Mouse (Mus musculus) left cerebral cortex, adult 18-20 months (tissue): ENCODE data around the gene Selenop. TPM values are rescaled to one million over a fixed set of nuclear protein-coding genes. Genes with fewer than 3 reads are reported as not detected.

Experiments used
- DNase-seq, 2 experiments: peaks; one replicate each; pipeline ENCODE4 v3.0.0; 2021 to 2022; ENCODE audit warnings: low spot score in 2 of 2, mixed read lengths in 1 of 2
- total RNA-seq, 2 experiments: library from RNA; stranded (reverse); gene quantifications; 2 replicates each; pipeline ENCODE4 v1.2.3; 2021

Gene Selenop
- total RNA-seq, 2 experiments from 2014 or later = 241 to 307 TPM

- DNase-seq = no peak
Measured at GRCm38 (mm10) chr15:3269996-3270645, 1.8 kb downstream of the Selenop start.

DNA sequence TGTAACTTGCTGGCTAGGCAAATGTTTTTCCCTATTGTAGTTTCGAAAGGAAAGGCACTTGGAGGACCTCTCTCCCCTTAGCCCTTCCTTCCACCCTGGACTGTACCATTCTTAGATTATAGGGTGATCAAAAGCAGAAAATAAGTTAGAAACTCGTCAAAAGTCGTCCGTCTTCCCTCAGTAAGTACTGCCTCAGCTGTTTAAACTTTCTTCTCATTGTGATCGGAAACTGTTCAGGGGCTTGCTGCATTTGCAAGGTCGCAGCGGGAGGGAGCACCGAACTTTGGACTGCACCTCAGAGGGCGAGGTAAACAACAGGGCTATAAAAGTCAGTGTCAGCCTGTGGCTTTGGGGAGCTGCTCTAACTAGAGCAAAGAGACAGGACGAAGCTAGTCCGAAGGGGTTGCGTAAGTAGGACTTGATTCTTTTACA is 2.3 kb downstream of the Selenop start:
- DNase-seq = peak; percentile 18 to 34

DNA sequence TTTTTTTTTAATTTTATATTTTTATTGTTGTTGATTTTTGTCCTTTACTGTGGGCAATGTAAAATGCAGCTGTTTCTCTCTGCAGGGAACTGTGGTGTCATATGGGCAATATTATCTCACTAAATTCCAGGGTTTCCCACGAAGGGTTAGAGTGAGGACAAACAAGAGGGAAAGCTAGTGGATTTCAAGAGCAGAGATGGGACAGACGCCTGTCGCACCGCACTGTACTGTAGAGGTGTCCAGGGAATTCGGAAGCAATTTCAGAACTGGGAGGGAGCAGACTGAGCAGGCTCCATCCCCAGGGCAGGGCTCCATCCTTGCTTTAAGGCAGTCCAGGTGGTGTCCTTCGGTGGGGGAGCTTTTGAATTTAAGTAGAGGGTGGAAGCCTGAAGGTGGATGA is 2.9 kb downstream of the Selenop start:
- no peak for DNase-seq

GRCm38 (mm10) chr15:3273191-3273590 is 4.8 kb downstream of the Selenop start:
- no peak for DNase-seq

DNA sequence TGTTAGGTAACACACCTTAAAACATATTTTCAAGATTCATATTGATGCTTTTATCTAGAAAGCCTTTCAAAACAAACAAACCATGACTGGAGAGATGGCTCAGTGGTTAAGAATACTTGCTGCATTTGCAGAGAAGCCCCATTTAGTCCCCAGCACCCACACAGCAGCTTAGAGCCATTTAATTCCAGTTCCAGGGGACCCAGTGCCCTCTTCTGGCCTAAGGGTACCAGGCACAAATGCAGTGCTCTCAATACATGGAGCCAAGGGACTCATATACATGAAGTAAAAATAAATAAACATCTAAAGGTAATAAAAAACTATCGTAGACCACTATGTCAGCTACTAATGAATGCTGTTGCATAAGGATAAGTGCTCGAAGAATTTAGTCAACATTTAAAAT is 9.0 kb downstream of the Selenop start:
- DNase-seq = no peak

DNA sequence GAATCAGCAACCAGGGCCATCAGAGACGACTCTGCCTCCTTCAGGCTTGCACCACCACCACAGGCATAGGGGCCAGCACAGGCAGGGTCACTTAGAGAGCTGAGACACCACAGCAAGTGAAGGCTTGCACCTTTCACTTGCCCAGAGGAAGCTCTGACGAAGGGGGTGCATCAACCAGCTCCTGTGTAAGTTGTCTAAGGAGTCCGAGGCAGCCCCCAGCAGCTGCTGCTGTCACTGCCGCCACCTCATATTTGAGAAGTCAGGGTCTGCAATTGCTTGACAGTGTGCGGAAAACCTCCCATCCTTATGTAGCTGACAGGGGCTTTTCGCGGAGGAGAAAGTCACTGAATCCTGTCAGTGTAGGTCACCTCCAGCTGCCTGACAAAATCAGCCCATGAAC is 10.9 kb downstream of the Selenop start:
- no peak for DNase-seq

GRCm38 (mm10) chr15:3281216-3281615 is 12.9 kb downstream of the Selenop start:
- DNase-seq = no peak

DNA sequence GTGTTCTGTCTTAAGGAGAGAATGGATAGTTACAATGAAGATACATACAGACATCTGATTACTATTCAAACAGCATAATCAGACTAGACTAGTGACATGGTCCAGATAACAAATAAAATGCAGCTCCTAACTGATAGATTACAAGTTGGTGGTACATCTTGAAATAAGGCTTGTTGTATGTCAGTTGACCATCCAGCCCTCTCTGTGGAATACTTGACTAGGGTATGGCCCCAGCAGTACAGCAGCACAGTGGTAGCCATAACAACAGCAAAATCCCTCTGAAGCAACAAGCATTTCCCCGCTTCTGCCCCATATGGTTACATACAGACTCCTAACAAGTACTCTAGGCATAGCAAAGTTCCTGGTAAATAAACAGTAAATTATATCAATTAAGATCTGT is 13.4 kb downstream of the Selenop start:
- no peak for DNase-seq

GRCm38 (mm10) chr15:3286032-3286431 is 17.7 kb downstream of the Selenop start:
- no peak for DNase-seq

DNA sequence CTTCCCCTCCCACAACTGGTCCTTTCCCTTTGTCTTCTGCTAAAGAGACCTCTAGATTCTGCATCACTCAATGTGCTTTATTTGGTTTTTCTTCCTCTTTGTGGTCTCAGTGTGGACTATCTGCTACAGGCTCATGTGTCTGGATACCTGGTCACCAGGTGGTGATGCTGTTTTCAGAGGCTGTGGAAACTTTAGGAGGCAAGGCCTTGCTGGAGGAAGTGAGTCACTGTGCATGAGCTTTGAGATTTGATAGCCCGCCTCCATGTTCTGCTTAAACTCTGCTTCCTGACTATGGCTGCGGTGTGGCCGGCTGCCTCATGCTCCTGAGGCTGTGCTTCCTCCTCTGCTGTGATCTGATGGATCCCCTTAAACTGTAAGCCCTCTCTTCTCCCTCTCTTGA is 22.1 kb downstream of the Selenop start:
- DNase-seq = no peak

GRCm38 (mm10) chr15:3293477-3293876 is 25.1 kb downstream of the Selenop start:
- DNase-seq = no peak

GRCm38 (mm10) chr15:3295986-3296385 is 27.6 kb downstream of the Selenop start:
- no peak for DNase-seq

GRCm38 (mm10) chr15:3297615-3298014 is 29.3 kb downstream of the Selenop start:
- no peak for DNase-seq

DNA sequence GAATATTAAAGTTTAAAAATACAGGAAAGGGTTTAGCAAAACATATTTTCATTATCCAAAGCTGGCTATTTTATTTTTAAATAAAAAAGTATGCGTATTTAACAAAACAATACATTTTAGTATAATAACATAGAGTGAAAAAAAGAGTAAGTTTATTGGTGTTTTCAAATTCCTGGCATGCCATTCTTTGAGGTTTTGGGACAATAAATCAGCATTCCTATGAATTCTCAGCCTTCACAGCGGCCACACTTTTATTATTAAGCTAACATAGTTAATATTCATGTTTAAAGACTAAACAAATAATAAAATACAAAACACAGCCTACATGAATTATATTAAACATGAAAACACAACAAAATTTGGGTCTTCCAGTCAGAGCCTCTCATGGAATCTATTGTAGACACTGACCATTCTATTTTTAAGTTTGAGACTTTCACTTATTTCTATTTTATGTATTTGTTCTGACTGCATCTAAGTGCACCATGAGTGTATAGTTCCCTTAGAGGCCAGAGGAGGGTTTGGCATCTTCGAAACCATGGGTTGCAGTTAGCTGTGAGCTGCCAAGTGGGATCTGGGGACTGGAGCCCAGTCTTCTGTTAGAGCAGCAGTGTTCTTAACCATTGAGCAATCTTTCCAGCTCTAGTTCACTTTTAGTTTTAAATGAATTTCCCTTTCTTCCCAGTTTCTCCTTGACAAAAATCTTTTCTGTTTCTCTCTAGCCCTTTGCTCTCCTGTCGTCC is 32.2 kb downstream of the Selenop start:
- no peak for DNase-seq

GRCm38 (mm10) chr15:3303426-3303825 is 35.1 kb downstream of the Selenop start, which contains the start of gene Ccdc152:
Gene Ccdc152 (minus strand): TSS chr15:3303526.
- DNase-seq = no peak

- no peak for DNase-seq
Measured at GRCm38 (mm10) chr15:3309856-3310255, 41.5 kb downstream of the Selenop start.

- DNase-seq = peak; percentile 5 to 19
Measured at GRCm38 (mm10) chr15:3312937-3313336, 44.6 kb downstream of the Selenop start.

DNA sequence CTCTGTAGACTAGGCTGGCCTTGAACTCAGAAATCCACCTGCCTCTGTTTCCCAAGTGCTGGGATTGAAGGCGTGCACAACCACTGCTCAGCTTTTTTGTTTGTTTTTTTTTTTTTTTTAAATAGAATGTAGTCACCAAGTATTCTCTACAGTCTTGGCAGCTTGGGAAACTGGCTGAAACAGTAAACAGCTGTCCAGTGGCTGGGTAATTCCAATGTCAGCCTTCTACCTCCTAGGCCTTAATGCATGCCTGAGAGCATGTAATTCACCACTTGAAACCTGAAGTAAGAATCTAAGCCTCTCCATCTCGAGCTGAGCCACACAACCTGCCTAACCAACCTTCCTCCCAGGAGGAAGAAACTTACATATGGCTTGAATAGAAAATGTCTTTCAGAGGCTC is 48.3 kb downstream of the Selenop start:
- DNase-seq = no peak

DNA sequence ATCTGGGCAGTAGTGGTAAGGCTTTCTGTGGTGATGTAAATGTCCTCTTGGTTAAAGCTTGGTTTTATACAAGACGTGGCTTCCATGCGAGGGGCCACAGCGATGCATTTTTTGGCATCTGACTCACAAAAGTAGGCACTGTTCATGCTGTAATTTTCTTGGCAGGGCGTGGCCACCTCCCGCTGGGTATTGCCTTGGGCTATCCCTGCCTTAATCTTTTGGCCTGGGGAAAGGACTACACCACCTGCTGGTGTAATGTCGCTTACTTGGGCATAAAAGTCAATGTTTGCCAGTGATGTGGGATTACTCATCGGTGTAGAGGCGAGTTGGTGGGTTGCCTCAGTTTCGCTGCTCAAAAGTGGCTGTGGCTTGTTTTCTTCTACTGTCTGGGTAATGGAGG is 51.6 kb downstream of the Selenop start:
- no peak for DNase-seq

- DNase-seq = no peak
Measured at GRCm38 (mm10) chr15:3323041-3323440, 54.7 kb downstream of the Selenop start.
